Mouse (Mus musculus) heart, adult 11 months (tissue): ENCODE results near the gene Rfx7.

Source experiments
- DNase-seq: peaks from one replicate; pipeline ENCODE4 v3.0.0; 2022

Gene Rfx7

DNA sequence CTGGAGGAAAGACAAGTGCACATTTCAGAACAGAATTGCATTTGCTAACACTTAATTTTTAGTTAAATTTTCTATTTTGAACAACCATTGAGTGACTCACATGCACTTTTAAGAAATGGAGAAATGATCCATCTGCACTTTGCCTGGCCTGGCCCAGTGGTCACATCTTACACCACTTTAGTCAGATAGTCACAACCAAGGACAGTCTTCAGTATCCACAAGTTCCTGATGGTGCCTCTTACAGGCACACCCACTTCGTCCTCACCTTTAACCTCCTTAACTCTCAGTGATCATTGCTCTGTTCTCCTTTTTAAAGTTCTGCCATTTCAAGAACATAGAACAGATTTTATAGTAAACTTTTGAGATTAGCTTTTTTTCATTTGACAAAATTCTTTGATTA is 26.7 kb downstream of the Rfx7 start:
- DNase-seq: no peak

DNA sequence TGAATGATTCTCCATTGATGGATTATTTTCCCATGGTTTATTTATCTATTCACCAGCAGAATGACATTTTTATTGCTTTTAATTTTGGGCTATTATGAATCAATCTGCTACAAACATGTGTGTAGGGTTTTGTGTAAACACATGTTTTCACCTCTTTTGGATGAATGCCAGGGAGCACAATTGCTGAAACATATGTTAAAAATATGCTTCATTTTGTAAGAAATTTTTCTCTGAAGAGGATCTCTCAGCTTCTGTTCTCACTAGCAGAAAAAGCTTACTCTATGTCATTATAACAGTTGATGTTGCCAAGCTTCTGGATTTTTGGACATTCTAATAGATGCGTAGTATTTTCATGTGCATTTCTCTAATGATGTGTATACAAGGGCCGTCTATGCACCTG is 28.3 kb downstream of the Rfx7 start:
- DNase-seq: no peak

GRCm38 (mm10) chr9:72563277-72563676 is 31.2 kb downstream of the Rfx7 start:
- DNase-seq: no peak

- DNase-seq: no peak
Measured at GRCm38 (mm10) chr9:72567116-72567515, 35.1 kb downstream of the Rfx7 start.

- no peak for DNase-seq
Measured at GRCm38 (mm10) chr9:72580216-72580615, 48.2 kb downstream of the Rfx7 start.

DNA sequence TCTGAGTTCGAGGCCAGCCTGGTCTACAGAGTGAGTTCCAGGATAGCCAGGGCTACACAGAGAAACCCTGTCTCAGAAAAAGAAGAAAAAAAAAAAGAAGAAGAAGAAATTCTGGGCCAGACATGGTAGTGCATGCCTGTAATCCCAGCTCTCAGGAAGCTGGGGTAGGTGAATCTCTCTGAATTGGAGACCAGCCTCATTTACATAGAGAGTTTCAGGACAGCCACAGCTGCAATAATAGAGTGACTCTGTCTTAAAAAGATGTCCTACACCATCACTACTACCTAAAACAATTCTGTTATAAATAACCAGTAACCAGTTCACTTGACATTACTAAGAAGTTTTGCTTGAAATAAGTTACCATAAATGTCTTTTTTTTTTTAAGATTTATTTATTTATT is 58.8 kb downstream of the Rfx7 start:
- DNase-seq: no peak

- no peak for DNase-seq
Measured at GRCm38 (mm10) chr9:72592016-72592415, 60.0 kb downstream of the Rfx7 start.

DNA sequence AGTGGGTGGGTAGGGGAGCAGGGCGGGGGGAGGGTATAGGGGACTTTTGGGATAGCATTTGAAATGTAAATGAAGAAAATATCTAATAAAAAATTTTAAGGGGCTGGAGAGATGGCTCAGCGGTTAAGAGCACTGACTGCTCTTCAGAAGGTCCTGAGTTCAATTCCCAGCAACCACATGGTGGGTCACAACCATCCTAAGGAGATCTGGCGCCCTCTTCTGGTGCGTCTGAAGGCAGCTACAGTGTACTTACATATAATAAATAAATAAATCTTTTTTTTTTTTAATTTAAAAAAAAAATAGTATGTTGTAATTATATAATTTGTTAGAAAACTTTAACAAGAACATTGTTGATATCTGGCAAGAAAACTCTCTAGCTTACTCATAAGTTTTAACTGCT is 62.6 kb downstream of the Rfx7 start:
- peak; percentile 72 for DNase-seq

GRCm38 (mm10) chr9:72600142-72600541 is 68.1 kb downstream of the Rfx7 start:
- no peak for DNase-seq

DNA sequence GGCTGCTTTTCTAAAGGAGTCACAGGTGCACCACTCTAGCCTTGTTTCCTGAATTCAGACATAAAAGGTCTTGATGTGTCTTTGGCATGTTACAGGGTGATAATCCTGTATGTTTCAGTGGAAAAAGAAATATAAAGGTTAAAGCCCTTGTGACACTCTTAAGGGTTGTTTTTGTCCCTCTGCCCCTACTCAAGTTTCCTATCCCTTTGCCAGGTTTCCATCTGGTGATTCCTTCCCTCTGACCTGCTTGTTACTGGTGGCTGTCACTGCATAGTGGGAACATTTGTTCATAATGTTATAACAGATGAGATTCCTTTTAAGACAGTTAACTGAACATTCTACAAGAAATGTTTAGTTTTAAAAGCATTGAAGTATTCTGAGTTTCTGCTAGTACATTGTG is 77.7 kb downstream of the Rfx7 start:
- DNase-seq: no peak

DNA sequence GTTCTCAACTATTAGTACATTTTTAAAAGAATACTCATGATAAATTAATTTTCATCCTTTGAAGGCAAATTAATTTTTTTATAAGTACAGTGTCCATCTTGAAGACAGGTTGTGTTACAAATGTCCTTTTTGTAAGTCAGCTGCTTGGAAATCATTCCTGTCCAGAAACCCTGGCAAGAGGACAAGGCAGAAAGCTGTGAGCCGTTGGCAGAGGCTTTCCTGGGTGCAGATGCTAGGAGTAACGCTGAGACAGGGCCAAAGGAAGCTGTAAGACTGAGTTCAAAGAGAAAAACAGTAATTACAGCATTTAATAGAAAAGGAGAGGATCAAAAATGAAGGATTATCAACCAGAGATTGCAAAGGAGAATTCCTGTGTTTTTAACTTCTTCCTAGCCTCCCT is 81.8 kb downstream of the Rfx7 start:
- DNase-seq: no peak

- no peak for DNase-seq
Measured at GRCm38 (mm10) chr9:72614786-72615480, 82.9 kb downstream of the Rfx7 start.

DNA sequence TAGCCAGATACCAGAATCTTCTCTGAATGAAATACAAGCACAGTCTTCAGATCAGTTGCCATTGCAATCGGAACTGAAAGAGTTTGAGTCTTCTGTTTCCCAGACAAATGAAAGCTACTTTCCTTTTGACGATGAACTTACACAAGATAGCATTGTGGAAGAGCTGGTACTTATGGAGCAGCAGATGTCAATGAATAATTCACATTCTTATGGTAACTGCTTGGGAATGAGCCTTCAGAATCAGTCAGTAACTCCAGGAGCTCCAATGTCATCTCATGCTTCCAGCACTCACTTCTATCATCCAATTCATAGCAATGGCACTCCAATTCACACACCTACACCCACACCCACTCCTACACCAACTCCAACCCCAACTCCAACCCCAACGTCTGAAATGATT is 86.0 kb downstream of the Rfx7 start:
- DNase-seq: peak; percentile 33

DNA sequence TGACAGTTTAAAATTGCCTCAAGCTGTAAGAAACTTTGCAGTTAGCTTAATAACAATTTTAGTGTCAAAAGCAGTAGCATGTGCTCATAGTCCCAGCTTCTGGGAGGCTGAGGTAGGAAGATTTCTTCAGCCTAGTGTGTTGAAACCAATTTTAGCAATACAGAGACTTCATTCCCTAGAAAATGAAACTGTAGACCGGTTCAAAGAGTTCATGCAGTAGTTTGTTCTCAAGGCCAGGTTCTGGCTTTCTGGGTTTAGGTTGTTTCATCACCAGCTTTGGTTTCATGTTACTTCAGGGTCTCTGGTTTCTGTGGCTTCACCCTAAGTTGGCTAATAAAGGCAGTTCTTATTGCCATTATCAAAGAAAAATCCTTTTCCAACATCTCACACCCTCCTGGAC is 91.6 kb downstream of the Rfx7 start:
- DNase-seq: no peak

- no peak for DNase-seq
Measured at GRCm38 (mm10) chr9:72627598-72627997, 95.6 kb downstream of the Rfx7 start.

GRCm38 (mm10) chr9:72628591-72628990 is 96.6 kb downstream of the Rfx7 start:
- DNase-seq: peak; percentile 95

- peak; percentile 14 for DNase-seq
Measured at GRCm38 (mm10) chr9:72632198-72632597, 100.2 kb downstream of the Rfx7 start.

DNA sequence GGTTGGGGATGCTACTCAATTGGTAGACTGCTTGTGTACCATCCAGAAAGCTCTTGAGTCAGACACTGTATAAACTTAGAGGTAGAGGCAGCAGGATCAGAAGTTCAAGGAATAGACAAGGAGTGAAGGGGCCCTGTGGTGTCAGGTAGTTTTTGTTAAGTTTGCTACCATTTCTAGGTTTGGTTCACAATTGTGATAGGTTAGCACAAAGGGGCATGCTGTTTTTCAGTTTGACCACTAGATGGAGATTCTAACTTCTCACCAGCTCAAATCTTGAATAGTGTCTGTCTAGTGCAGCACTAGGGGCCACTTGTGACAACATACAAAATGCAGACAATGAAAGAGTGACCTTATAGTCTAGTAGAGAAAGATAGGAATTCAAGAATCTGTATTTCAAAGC is 103.1 kb downstream of the Rfx7 start:
- DNase-seq: peak; percentile 85

DNA sequence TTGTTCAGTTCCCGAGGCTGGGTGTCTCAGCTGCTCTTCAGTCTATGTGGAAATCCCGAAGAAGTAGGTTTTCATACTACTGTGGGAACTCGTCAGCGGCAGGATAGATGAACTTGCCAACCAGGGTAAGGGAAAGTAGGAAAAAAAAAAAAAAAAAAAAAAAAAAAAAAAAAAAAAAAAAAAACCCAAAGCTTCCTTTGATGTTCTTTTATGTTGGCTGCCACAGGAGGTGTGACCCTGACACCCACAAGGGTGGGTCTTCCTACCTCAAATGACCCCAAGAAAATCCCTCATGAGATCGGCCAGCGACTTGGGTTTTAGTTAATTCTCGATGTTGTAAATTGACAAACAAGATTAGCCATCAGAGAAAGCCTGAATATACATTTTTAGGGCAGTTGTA is 104.5 kb downstream of the Rfx7 start:
- peak; percentile 4 for DNase-seq

GRCm38 (mm10) chr9:72637243-72637642 is 105.2 kb downstream of the Rfx7 start:
- peak; percentile 61 for DNase-seq

GRCm38 (mm10) chr9:72638951-72639842 is 107.2 kb downstream of the Rfx7 start:
- peak; percentile 68 for DNase-seq

GRCm38 (mm10) chr9:72639843-72640621 is 108.0 kb downstream of the Rfx7 start:
- DNase-seq: peak; percentile 100

GRCm38 (mm10) chr9:72640642-72641041 is 108.6 kb downstream of the Rfx7 start:
- DNase-seq: no peak
